Mouse (Mus musculus) intestine, postnatal 0 days (tissue): ENCODE data around the gene Tmem258. TPM values are rescaled to one million over a fixed set of nuclear protein-coding genes. Genes with fewer than 3 reads are reported as not detected.

Source experiments
- ATAC-seq: fragments of 200-750 bp; cut with Nextera tagmentation; 2 replicates; pipeline ENCODE4 v1.8.0; 2017; ENCODE audit warnings: mild to moderate bottlenecking, moderate TSS enrichment, moderate library complexity
- H3K27ac ChIP-seq: fragments of 300-500 bp; sonication (generic); 2 replicates; pipeline ENCODE4 v1.5.1; 2014; ENCODE audit warnings: mild to moderate bottlenecking, low read depth, low read length, moderate library complexity
- H3K27me3 ChIP-seq: fragments of 300-500 bp; sonication (generic); replicated peaks from 2 replicates; pipeline ENCODE4 v1.6.1; 2014; ENCODE audit warnings: low read length, mixed read lengths; ENCODE audit not compliant: control insufficient read depth, insufficient read depth
- H3K36me3 ChIP-seq: fragments of 300-500 bp; sonication (generic); 2 replicates; pipeline ENCODE4 v1.6.1; 2014; ENCODE audit warnings: mild to moderate bottlenecking, moderate library complexity; ENCODE audit not compliant: control insufficient read depth, insufficient read depth
- H3K4me1 ChIP-seq: fragments of 300-500 bp; sonication (generic); replicated peaks from 2 replicates; pipeline ENCODE4 v1.6.1; 2014; ENCODE audit warnings: antibody characterized with exemption, low read length, mixed read lengths; ENCODE audit not compliant: control insufficient read depth, insufficient read depth
- H3K4me2 ChIP-seq: fragments of 300-500 bp; sonication (generic); replicated peaks from 2 replicates; pipeline ENCODE4 v1.6.1; 2014; ENCODE audit warnings: low read depth, mild to moderate bottlenecking, moderate library complexity
- H3K4me3 ChIP-seq: fragments of 300-500 bp; sonication (generic); 2 replicates; pipeline ENCODE4 v1.5.1; 2014; ENCODE audit warnings: low read depth, low read length
- H3K9ac ChIP-seq: fragments of 300-500 bp; sonication (generic); 2 replicates; pipeline ENCODE4 v1.6.1; 2014; ENCODE audit warnings: mild to moderate bottlenecking, low read depth, low read length
- H3K9me3 ChIP-seq: fragments of 300-500 bp; sonication (generic); 2 replicates; pipeline ENCODE4 v1.6.1; 2016; ENCODE audit warnings: mixed run types; ENCODE audit not compliant: control insufficient read depth
- CTCF ChIP-seq: sonication (generic); IDR thresholded peaks from 2 replicates; pipeline ENCODE4 v1.5.1; 2016; ENCODE audit warnings: low read depth, mild to moderate bottlenecking, control low read depth, antibody characterized with exemption, moderate library complexity
- WGBS: fragments of 180-500 bp; shearing (Covaris S2); extraction: QIAGEN DNeasy Blood & Tissue Kit; methylation state at CpG from one replicate; pipeline ENCODE4 v1.1.7; 2014; 5-methylcytosine and 5-hydroxymethylcytosine counted together
- polyA plus RNA-seq: library from polyadenylated mRNA; unstranded; fragments of >200 nt; fragmentation: Nextera tagmentation; extraction: Ambion mirVana; gene quantifications from 2 replicates; pipeline ENCODE4 v1.2.1, GENCODE M21; 2015

Tmem258 gene
- polyA plus RNA-seq, 1 experiment from 2014 or later, result 369 TPM

GRCm38 (mm10) chr19:10188281-10188811 lies 15.5 kb upstream of the Tmem258 start:
- Histone ChIP-seq H3K4me2 (no peak overlapping the region), H3K4me1 (no peaks in the 10 kb centered on the region; the same call in 1 of the 2 replicates), H3K27me3 (no peaks in the 10 kb centered on the region), H3K36me3 (peaks cover 46% of the 10 kb centered on the region), H3K27ac (peak overlapping the region; percentile 41; the same call in 1 of the 2 replicates), H3K9ac (no peak overlapping the region), H3K9me3 (no peaks in the 10 kb centered on the region), H3K4me3 (no peak overlapping the region)
- WGBS, result 71% methylated on average over 10 of the region's 10 CpGs
- no peak for ATAC-seq
- no peak for TF ChIP-seq CTCF

- Histone ChIP-seq H3K4me3 (no peak overlapping the region), H3K36me3 (peaks cover 51% of the 10 kb centered on the region), H3K4me2 (no peak overlapping the region), H3K4me1 (no peaks in the 10 kb centered on the region; the same call in 1 of the 2 replicates), H3K9ac (no peak overlapping the region), H3K27me3 (no peaks in the 10 kb centered on the region), H3K9me3 (no peaks in the 10 kb centered on the region), H3K27ac (peak overlapping the region; percentile 41; the same call in 1 of the 2 replicates)
- TF ChIP-seq CTCF, result no peak
- 83% methylated on average over 6 of the region's 6 CpGs for WGBS
- no peak for ATAC-seq
Measured at GRCm38 (mm10) chr19:10189022-10189421, 14.8 kb upstream of the Tmem258 start.

GRCm38 (mm10) chr19:10189940-10190339 lies 13.9 kb upstream of the Tmem258 start:
- no peak overlapping the region for H3K4me2 ChIP-seq
- no peaks in the 10 kb centered on the region for H3K9me3 ChIP-seq
- TF ChIP-seq CTCF, result no peak
- H3K27me3 ChIP-seq, result no peaks in the 10 kb centered on the region
- H3K4me1 ChIP-seq, result no peaks in the 10 kb centered on the region
- no peak overlapping the region for H3K4me3 ChIP-seq
- WGBS, result 37% methylated on average over 8 of the region's 8 CpGs
- peak; percentile 44 for ATAC-seq
- peaks cover 61% of the 10 kb centered on the region for H3K36me3 ChIP-seq
- H3K27ac ChIP-seq, result no peak overlapping the region; the same call in 1 of the 2 replicates
- H3K9ac ChIP-seq, result no peak overlapping the region

GRCm38 (mm10) chr19:10190796-10191195 lies 13.0 kb upstream of the Tmem258 start:
- peak; percentile 35; the same call in 1 of the 2 replicates for ATAC-seq
- H3K9ac ChIP-seq, result no peak overlapping the region
- H3K27ac ChIP-seq, result no peak overlapping the region
- no peaks in the 10 kb centered on the region for H3K27me3 ChIP-seq
- WGBS, result 50% methylated on average over 2 of the region's 2 CpGs
- peaks cover 64% of the 10 kb centered on the region for H3K36me3 ChIP-seq
- H3K9me3 ChIP-seq, result no peaks in the 10 kb centered on the region
- no peaks in the 10 kb centered on the region for H3K4me1 ChIP-seq
- no peak overlapping the region for H3K4me2 ChIP-seq
- TF ChIP-seq CTCF, result peak; percentile 85
- no peak overlapping the region for H3K4me3 ChIP-seq

GRCm38 (mm10) chr19:10191326-10191725 lies 12.5 kb upstream of the Tmem258 start:
- no peaks in the 10 kb centered on the region for H3K9me3 ChIP-seq
- H3K4me3 ChIP-seq, result no peak overlapping the region
- no peaks in the 10 kb centered on the region for H3K4me1 ChIP-seq
- WGBS, result 60% methylated on average over 7 of the region's 7 CpGs
- peaks cover 65% of the 10 kb centered on the region for H3K36me3 ChIP-seq
- no peaks in the 10 kb centered on the region for H3K27me3 ChIP-seq
- no peak for TF ChIP-seq CTCF
- H3K27ac ChIP-seq, result no peak overlapping the region
- H3K4me2 ChIP-seq, result no peak overlapping the region
- no peak for ATAC-seq
- H3K9ac ChIP-seq, result no peak overlapping the region

GRCm38 (mm10) chr19:10194337-10194736 lies 9.5 kb upstream of the Tmem258 start:
- H3K27ac ChIP-seq, result no peak overlapping the region
- H3K9me3 ChIP-seq, result no peaks in the 10 kb centered on the region
- TF ChIP-seq CTCF, result peak; percentile 28; the same call in 1 of the 2 replicates

More at GRCm38 (mm10) chr19:10194337-10194736, 9.5 kb upstream of the Tmem258 start:
- Histone ChIP-seq H3K36me3 (peaks cover 50% of the 10 kb centered on the region), H3K4me1 (no peaks in the 10 kb centered on the region), H3K4me2 (no peak overlapping the region), H3K9ac (no peak overlapping the region), H3K4me3 (no peak overlapping the region), H3K27me3 (no peaks in the 10 kb centered on the region)
- ATAC-seq, result no peak
- WGBS, result 84% methylated on average over 11 of the region's 11 CpGs
